Mouse (Mus musculus) adrenal gland, postnatal 36 days (tissue): ENCODE results near the gene Fbxl18. TPM values are rescaled to one million over a fixed set of nuclear protein-coding genes. Genes with fewer than 3 reads are reported as not detected.
A peak's percentile ranks its signal among the peaks of the same experiment; 100 is the strongest.
"Not testable (repeated sequence)": the region's sequence is repeated elsewhere in the genome, so short reads cannot be mapped to it uniquely, and the experiment has no call there.

ENCODE experiments used
- DNase-seq, 2 experiments: peaks; one replicate each; pipeline ENCODE4 v3.0.0; 2021; ENCODE audit warnings: mixed read lengths in 1 of 2
- total RNA-seq, 2 experiments: library from RNA; stranded (reverse); gene quantifications; 2 replicates each; pipeline ENCODE4 v1.2.3; 2021

Gene Fbxl18
- total RNA-seq, 2 experiments from 2014 or later, result 10.8 to 13.9 TPM

DNA sequence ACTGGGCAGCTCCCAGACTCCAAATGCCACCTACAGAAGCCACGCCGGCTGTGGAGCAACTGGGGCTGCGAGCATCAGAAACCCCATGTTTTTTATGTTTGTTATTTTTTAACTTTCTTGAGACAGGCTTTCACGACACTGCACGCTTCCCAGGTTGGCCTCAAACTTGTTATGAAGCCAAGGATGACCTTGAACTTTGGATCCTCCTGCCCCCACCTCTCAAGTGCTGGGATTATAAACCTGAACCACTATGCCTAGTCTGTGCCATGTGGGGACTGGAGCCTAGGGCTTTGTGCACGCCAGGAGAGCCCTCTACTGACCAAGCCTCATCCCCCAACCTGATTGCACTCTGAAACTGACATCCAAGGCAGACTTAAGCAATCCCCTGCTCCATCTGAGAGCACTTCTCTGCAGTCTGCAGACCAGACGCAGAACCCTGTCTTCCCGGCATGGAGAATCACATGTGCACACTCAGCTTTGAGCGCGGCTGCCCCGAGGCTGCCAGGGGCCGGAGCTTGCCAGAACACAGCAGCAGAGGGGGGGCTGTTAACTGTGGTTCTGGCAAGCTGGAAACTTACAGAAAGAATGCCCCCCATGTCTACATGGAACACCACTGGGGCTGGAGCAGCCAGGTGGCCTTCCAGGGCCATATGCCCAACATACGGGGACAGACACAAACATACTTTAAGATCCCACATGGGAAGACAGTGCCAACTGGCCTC lies 20.3 kb downstream of the Fbxl18 start:
- no peak for DNase-seq

- DNase-seq, result no peak
Measured at GRCm38 (mm10) chr5:142873718-142874117, 21.5 kb downstream of the Fbxl18 start.

DNA sequence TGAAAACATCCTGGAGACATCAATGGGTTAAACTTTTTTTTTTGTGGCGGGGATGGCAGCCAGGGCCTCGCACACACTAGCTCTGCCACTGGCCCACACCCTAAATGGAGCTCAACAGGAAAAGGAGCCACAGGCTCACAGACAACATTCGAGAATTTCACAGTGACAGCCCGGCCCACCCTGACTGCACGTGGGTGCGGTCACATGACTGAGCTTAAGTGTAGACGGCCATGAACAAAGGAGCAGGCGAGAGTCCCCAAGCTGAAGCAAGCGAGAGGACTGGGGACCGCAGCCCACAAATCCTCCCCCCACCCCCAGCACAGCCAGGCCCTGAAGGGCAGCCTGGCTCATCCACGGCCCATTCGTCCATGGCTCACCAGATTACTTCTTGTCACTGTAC lies 23.5 kb downstream of the Fbxl18 start:
- DNase-seq, result no peak

- no peak for DNase-seq
Measured at GRCm38 (mm10) chr5:142869463-142869862, 25.8 kb downstream of the Fbxl18 start.

DNA sequence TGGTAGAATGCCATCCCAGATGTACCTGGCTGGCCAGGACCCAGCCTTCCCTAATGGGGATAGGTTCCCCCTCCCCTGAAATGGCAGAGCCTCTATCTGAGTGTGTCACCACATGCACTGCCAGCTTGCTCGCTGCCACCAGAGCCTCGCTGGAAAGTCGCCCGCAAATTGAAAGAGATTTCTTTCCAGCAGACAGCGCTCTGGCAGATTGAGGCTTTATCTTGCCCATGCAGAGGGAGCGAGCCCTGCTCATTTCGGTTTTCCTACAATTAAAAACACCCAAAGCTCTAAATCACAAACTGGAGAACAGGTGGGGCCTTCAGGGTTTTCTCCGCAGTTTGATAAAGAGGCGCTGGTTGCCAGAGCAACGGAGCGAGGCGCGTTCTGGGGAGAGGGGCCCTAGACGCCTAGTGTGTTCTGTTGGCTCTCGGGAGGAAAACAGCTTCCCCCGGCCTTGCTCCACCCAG lies 37.4 kb downstream of the Fbxl18 start:
- DNase-seq, result peak; percentile 37 to 40

GRCm38 (mm10) chr5:142856408-142856807 lies 38.8 kb downstream of the Fbxl18 start:
- DNase-seq, result no peak

GRCm38 (mm10) chr5:142854877-142855276 lies 40.3 kb downstream of the Fbxl18 start:
- peak; percentile 55 to 56 for DNase-seq

DNA sequence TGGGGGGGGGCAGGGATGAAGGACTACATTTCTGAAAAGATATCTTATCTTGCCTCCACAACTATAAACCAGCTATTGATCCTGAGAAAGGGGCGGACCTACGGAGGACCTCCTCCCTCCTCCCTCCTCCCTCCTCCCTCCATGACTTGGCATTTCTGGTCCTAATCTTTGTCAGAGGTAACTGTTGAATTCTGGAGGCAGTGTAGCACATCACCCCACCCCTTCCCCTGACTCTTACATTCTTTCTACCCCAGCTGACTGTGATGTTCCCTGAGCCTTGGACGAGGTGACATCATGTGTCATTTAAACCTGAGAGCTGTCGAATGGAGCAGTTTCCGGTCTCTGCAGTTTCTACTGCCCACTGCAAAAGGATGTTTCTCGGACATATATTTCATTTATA lies 41.6 kb downstream of the Fbxl18 start:
- no peak for DNase-seq

DNA sequence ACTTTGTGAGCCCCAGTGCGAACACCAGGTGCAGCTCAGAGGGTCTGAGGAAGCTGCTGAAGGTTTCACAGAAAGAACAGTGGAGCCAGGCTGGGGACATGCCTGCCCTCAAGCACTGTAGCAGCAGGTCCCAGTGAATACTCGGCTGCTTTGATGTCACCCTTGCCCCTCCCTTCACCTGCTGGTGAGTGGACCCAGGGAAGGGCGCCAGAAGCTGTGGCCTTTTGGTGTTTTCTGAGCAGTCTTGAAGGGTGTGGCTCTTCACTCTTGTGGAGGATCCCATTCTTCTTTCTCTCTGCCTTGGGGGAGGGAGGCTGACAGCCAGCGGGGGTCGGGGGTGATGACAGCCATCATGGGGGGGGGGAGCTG lies 43.6 kb downstream of the Fbxl18 start:
- DNase-seq, result no peak

DNA sequence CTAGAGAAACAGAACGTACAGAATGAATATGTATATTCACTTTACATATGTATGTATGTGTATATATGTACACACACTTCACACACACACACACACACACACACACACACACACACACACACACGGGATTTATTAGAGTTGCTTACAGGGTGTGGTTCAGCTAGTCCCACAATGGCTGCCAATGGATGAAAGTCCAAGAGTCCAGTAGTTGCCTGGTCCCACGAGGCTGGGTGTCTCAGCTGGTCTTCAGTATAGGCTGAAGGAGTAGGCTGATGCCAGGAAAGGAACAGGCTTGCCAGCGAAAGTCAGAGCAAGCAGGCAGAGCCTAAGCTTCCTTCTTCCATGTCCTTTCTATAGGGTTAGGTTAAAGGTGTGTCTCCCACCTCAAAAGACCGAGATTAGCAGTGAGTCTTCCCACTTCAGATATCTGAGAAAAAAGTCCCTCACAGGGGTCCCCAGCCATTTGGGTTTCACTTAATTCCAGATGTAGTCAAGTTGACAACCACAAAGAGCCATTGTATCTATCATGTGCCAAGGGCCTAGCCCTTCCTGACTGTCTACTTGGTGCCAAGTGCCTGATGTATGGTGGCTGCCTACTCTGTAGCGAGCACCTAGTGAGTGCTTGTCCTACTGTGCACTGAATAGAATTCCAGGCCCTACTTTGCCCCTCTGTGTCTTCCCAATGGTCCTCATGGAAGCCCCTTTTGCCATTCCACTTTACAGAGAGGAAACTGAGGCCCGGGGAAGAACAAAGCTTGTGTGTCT lies 44.1 kb downstream of the Fbxl18 start:
- DNase-seq, result no peak

GRCm38 (mm10) chr5:142850476-142850875 lies 44.7 kb downstream of the Fbxl18 start:
- DNase-seq, result no peak

- DNase-seq, result peak; percentile 45 to 59
Measured at GRCm38 (mm10) chr5:142848911-142849310, 46.3 kb downstream of the Fbxl18 start.

DNA sequence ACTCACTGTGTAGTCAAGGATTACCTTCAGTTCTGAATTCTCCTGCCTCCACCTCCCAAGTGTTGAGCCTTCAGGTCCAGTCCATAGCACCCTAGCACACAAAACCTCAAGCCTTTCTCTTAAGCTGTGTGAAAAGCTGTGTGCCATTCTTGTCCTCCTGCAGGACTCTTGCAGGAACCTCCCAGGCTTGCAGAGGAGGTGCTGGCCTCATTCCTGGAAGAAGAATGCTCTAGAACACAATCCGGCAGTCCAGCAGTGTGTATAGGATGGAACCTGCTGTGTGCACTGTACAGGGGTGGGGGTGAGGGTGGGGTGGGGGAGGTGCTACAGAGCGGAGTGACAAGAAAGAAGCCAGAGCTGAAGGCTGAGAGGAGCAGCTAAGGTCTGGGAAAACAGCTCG lies 47.1 kb downstream of the Fbxl18 start:
- no peak for DNase-seq

DNA sequence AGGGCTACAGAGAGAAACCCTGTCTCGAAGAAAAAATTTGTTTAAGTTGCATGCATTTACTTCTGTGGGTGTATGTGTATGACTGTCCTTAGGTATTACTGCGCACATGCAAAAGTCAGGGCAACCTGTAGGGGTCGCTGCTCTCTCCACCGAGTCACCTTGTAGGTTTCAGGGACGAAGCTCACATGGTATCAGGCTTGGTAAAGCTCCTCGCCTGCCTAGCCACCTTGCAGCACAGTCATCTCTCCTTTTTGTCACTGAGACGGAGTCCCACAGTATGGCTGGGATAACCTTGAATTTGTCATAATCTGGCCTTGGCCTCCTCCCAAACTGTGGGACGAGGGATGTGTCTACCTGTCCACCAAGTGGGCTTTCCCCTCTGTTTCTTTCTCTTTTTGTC lies 50.8 kb downstream of the Fbxl18 start:
- peak; percentile 53 to 65 for DNase-seq

GRCm38 (mm10) chr5:142842137-142842642 lies 53.0 kb downstream of the Fbxl18 start:
- peak; percentile 51 to 53 for DNase-seq

GRCm38 (mm10) chr5:142841372-142842136 lies 53.7 kb downstream of the Fbxl18 start:
- DNase-seq, result peak; percentile 55 to 61

GRCm38 (mm10) chr5:142837427-142837826 lies 57.8 kb downstream of the Fbxl18 start:
- not testable (repeated sequence) for DNase-seq

DNA sequence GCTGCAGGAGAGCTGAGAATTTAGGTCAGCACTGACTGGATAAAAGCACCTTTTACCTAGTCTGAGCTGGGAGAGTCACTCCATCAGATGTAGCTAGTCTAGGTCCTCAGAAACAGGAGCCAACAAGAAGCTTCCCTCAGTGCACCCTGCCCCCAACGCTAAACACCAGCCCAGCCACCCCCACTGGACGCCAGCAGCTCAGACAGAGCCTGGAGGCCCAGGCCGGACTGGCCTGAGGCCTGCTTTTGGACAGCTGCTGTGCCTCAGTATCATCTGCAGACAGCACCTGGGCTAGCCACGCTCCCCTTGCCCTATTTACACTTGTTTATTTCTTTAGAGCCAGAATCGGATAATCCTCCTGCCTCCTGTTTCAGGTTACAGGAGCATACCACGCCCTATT lies 58.3 kb downstream of the Fbxl18 start:
- no peak for DNase-seq

DNA sequence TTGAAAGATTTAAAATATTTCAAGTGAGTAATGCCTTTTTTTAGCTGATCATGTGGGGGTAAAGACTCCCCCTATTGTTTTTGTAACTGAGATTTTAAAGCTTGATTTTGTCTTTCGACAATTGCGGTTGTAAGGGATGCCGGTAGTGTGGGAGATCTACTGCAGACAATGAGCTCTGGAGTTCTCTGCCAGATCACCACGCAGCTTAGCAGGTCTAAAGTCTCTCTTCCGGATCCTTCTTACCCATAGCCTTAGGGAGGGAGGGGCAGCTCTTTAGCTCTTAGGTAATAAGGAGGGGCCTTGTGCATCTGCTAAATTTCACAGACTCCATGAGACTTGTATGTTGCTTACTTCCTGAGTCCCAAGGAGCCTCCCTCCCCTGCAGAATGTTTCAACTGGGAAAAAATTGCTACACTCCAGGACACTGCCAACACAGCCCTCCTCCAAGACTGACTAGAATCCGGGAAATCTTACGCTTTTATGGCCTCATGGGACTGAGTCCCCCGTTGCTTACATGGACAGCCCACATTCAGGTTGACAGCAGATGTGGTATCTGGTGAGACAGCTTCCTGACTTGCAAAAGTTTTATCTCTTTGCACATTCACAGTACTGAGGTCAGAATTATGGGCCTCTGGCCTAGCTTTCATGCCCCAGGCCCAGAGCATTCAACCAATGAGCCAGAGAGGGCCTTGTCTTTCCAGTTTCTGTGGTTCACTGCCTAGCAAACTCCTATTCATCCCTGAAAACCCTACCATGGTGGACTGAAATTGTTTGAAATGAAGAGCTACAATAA lies 61.4 kb downstream of the Fbxl18 start:
- no peak for DNase-seq

- no peak for DNase-seq
Measured at GRCm38 (mm10) chr5:142826131-142826530, 69.1 kb downstream of the Fbxl18 start.

DNA sequence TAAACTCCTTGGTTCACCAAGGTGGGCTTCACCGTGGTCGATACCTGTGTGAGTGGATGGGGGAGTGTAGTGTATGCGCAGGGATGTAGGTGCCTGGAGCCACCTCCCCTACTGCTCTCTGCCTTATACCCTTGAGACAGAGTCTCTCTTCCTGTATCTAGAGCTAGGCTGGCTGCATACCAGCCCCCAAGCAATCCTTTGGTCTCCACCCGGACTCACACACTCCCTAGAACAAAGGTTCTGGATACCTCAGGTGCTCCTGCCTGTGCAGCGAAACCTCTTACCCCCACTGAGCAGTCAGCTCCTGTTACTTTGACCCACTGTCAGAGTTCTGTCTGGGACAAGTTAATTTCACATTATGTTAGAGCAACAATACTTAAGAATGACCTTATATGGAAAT lies 69.6 kb downstream of the Fbxl18 start:
- no peak for DNase-seq

- peak in 1 of 2 experiments; percentile 26 for DNase-seq
Measured at GRCm38 (mm10) chr5:142824091-142824490, 71.1 kb downstream of the Fbxl18 start.
